25 mouse cellular contexts compared by ENCODE assay signal in genomic region chr14:32865331-32865730, GRCm38 (mm10). TPM values are rescaled to one million over a fixed set of nuclear protein-coding genes. Genes with fewer than 3 reads are reported as not detected.
DNase-seq lines count a peak whose midpoint lies in the region; ATAC-seq and TF ChIP-seq lines count a peak whose summit lies in the region.
"Had no signal": no experiment of that assay in that cellular context is flagged by ENCODE, and none has a peak within 500 bp of the region (broad histone marks: within the 10 kb centered on the region; RNA-seq: fewer than 3 reads in every experiment).

No protein-coding gene starts in this region.

- H3K27ac ChIP-seq in kidney, embryonic 15.5 days: 0 out of 2 replicates have a peak overlapping the region, but pooled peaks have one; percentile 24
- no peak overlapping the region for H3K27ac ChIP-seq in kidney, embryonic 14.5 days (ENCODE audit: low read depth, low read length)
- peak overlapping the region; percentile 51; the same call in 1 of the 2 replicates for H3K27ac ChIP-seq in lung, embryonic 14.5 days (ENCODE audit: low read depth)
- no peak overlapping the region for H3K27ac ChIP-seq in midbrain, embryonic 11.5 days (ENCODE audit: low read depth, low read length)
- H3K27ac ChIP-seq in midbrain, embryonic 13.5 days: no peak overlapping the region
- H3K27ac ChIP-seq: embryonic facial prominence, embryonic 13.5 days; embryonic facial prominence, embryonic 15.5 days; forebrain, embryonic 10.5 days; forebrain, embryonic 12.5 days had no signal

- H3K36me3 ChIP-seq in kidney, embryonic 15.5 days: 0 out of 2 replicates have a peak, but pooled peaks cover 5% of the 10 kb centered on the region
- H3K36me3 ChIP-seq in kidney, embryonic 14.5 days (ENCODE audit: control insufficient read depth, insufficient read depth, low read length): no peaks in the 10 kb centered on the region
- H3K36me3 ChIP-seq in lung, embryonic 14.5 days (ENCODE audit: insufficient read depth): peaks cover 5% of the 10 kb centered on the region; the same call in 1 of the 2 replicates
- H3K36me3 ChIP-seq in midbrain, embryonic 11.5 days (ENCODE audit: control insufficient read depth, insufficient read depth, low read length): no peaks in the 10 kb centered on the region
- no peaks in the 10 kb centered on the region for H3K36me3 ChIP-seq in midbrain, embryonic 13.5 days
- H3K36me3 ChIP-seq: embryonic facial prominence, embryonic 15.5 days; forebrain, embryonic 10.5 days; forebrain, embryonic 12.5 days had no signal

- H3K4me3 ChIP-seq in kidney, embryonic 15.5 days (replicated peaks): no peak overlapping the region
- no peak overlapping the region for H3K4me3 ChIP-seq in kidney, embryonic 14.5 days (ENCODE audit: low read length)
- no peak overlapping the region for H3K4me3 ChIP-seq in lung, embryonic 14.5 days (ENCODE audit: low read depth, low read length)
- no peak overlapping the region for H3K4me3 ChIP-seq in midbrain, embryonic 11.5 days (ENCODE audit: low read depth, low read length)
- no peak overlapping the region for H3K4me3 ChIP-seq in midbrain, embryonic 13.5 days (replicated peaks)
- H3K4me3 ChIP-seq: embryonic facial prominence, embryonic 13.5 days; embryonic facial prominence, embryonic 15.5 days; erythroblast, embryonic 14.5 days; forebrain, embryonic 10.5 days; forebrain, embryonic 12.5 days had no signal

- no peak overlapping the region for H3K4me2 ChIP-seq in kidney, embryonic 15.5 days
- H3K4me2 ChIP-seq in kidney, embryonic 14.5 days (replicated peaks; ENCODE audit: low read depth, low read length): no peak overlapping the region
- no peak overlapping the region for H3K4me2 ChIP-seq in lung, embryonic 14.5 days
- H3K4me2 ChIP-seq in midbrain, embryonic 11.5 days: no peak overlapping the region
- no peak overlapping the region for H3K4me2 ChIP-seq in midbrain, embryonic 13.5 days (replicated peaks)
- H3K4me2 ChIP-seq: embryonic facial prominence, embryonic 13.5 days; embryonic facial prominence, embryonic 15.5 days; forebrain, embryonic 12.5 days had no signal

- peak; percentile 49 for DNase-seq in lung, embryonic 14.5 days
- DNase-seq in lung, postnatal 4 days: no peak
- peak; percentile 70 for DNase-seq in midbrain, embryonic 11.5 days (ENCODE audit: low spot score, missing footprints)
- DNase-seq: adrenal gland, adult 2 months; adrenal gland, postnatal 10 days; adrenal gland, postnatal 25 days; cerebellum, adult 11 months; cerebellum, adult 18-20 months; cerebellum, adult 8-10 months; cerebellum, adult 9-11 months; cerebellum, postnatal 14 days; cerebellum, postnatal 36 days; embryo, embryonic 11 days had no signal

- no peak for TF ChIP-seq CTCF in lung, embryonic 14.5 days (IDR thresholded peaks at IDR 0.05; ENCODE audit: low read depth)

- no peak for ATAC-seq in kidney, embryonic 15.5 days (replicated peaks; ENCODE audit: low FRiP score)
- no peak for ATAC-seq in kidney, embryonic 14.5 days (ENCODE audit: low FRiP score, low TSS enrichment)
- ATAC-seq in lung, embryonic 14.5 days (ENCODE audit: insufficient read depth): no peak
- ATAC-seq in midbrain, embryonic 11.5 days (ENCODE audit: low FRiP score): no peak
- ATAC-seq in midbrain, embryonic 13.5 days: no peak
- ATAC-seq: forebrain, embryonic 14.5 days had no signal

- H3K4me1 ChIP-seq in kidney, embryonic 15.5 days: peaks cover 21% of the 10 kb centered on the region
- H3K4me1 ChIP-seq in kidney, embryonic 14.5 days (ENCODE audit: control insufficient read depth, insufficient read depth, low read length): peaks cover 9% of the 10 kb centered on the region; the same call in 1 of the 2 replicates
- peaks cover 17% of the 10 kb centered on the region for H3K4me1 ChIP-seq in lung, embryonic 14.5 days (ENCODE audit: insufficient read depth)
- H3K4me1 ChIP-seq in midbrain, embryonic 11.5 days (ENCODE audit: control insufficient read depth, insufficient read depth, low read length): no peaks in the 10 kb centered on the region
- 0 out of 2 replicates have a peak, but pooled peaks cover 3% of the 10 kb centered on the region for H3K4me1 ChIP-seq in midbrain, embryonic 13.5 days (replicated peaks)
- H3K4me1 ChIP-seq: forebrain, embryonic 12.5 days had no signal

- no peak overlapping the region for H3K9ac ChIP-seq in kidney, embryonic 15.5 days
- no peak overlapping the region for H3K9ac ChIP-seq in kidney, embryonic 14.5 days (ENCODE audit: low read depth, low read length)
- no peak overlapping the region for H3K9ac ChIP-seq in lung, embryonic 14.5 days
- H3K9ac ChIP-seq in midbrain, embryonic 11.5 days (ENCODE audit: low read length): no peak overlapping the region
- no peak overlapping the region for H3K9ac ChIP-seq in midbrain, embryonic 13.5 days (replicated peaks)
- H3K9ac ChIP-seq: embryonic facial prominence, embryonic 13.5 days; embryonic facial prominence, embryonic 15.5 days; forebrain, embryonic 12.5 days had no signal

- no peaks in the 10 kb centered on the region for H3K9me3 ChIP-seq in kidney, embryonic 15.5 days (replicated peaks)
- no peaks in the 10 kb centered on the region for H3K9me3 ChIP-seq in kidney, embryonic 14.5 days (ENCODE audit: control insufficient read depth, low read length)
- H3K9me3 ChIP-seq in lung, embryonic 14.5 days (ENCODE audit: low read depth, low read length): no peaks in the 10 kb centered on the region
- no peaks in the 10 kb centered on the region for H3K9me3 ChIP-seq in midbrain, embryonic 11.5 days (ENCODE audit: control insufficient read depth, low read length)
- no peaks in the 10 kb centered on the region for H3K9me3 ChIP-seq in midbrain, embryonic 13.5 days
- H3K9me3 ChIP-seq: embryonic facial prominence, embryonic 13.5 days; embryonic facial prominence, embryonic 15.5 days; forebrain, embryonic 10.5 days; forebrain, embryonic 12.5 days had no signal

- H3K27me3 ChIP-seq in kidney, embryonic 15.5 days: no peaks in the 10 kb centered on the region
- H3K27me3 ChIP-seq in kidney, embryonic 14.5 days (ENCODE audit: control insufficient read depth, insufficient read depth, low read length): no peaks in the 10 kb centered on the region
- no peaks in the 10 kb centered on the region for H3K27me3 ChIP-seq in lung, embryonic 14.5 days (ENCODE audit: insufficient read depth, low read length)
- no peaks in the 10 kb centered on the region for H3K27me3 ChIP-seq in midbrain, embryonic 11.5 days (ENCODE audit: control insufficient read depth, insufficient read depth, low read length)
- H3K27me3 ChIP-seq in midbrain, embryonic 13.5 days: no peaks in the 10 kb centered on the region
- H3K27me3 ChIP-seq: embryonic facial prominence, embryonic 13.5 days; embryonic facial prominence, embryonic 15.5 days; forebrain, embryonic 12.5 days had no signal

- 71% methylated on average over 3 of the region's 3 CpGs for WGBS in kidney, embryonic 15.5 days
- WGBS in kidney, embryonic 14.5 days: 65% methylated on average over 3 of the region's 3 CpGs
- 38% methylated on average over 3 of the region's 3 CpGs for WGBS in lung, embryonic 14.5 days
- WGBS in midbrain, embryonic 11.5 days: 80% methylated on average over 3 of the region's 3 CpGs
- WGBS in midbrain, embryonic 13.5 days: 82% methylated on average over 3 of the region's 3 CpGs

RNA-seq across cellular contexts. Expression of gene Vstm4, which starts 8.8 kb away (rescaled TPM):
- 35.8 and 39.7 TPM in 2 replicates for polyA plus RNA-seq in kidney, embryonic 15.5 days (2015; fragmentation: Nextera tagmentation; extraction: Ambion mirVana)
- 21.2 and 35.4 TPM in 2 replicates for polyA plus RNA-seq in kidney, embryonic 14.5 days (2014; fragmentation: Nextera tagmentation; extraction: Ambion mirVana)
- 52.5 and 56.2 TPM in 2 replicates for polyA plus RNA-seq in lung, embryonic 14.5 days (2014; fragmentation: Nextera tagmentation; extraction: Ambion mirVana)
- 4.5 and 4.6 TPM in 2 replicates for polyA plus RNA-seq in midbrain, embryonic 11.5 days (2014; fragmentation: Nextera tagmentation; extraction: Ambion mirVana)
- polyA plus RNA-seq in midbrain, embryonic 13.5 days (2015; fragmentation: Nextera tagmentation; extraction: Ambion mirVana): 5.7 and 7.3 TPM in 2 replicates
- polyA plus RNA-seq: C2C12; erythroblast, embryonic 14.5 days had no signal

RNA-seq across cellular contexts. Expression of gene Fam170b, which starts 31.6 kb away (rescaled TPM):
- polyA plus RNA-seq in kidney, embryonic 15.5 days (2015; fragmentation: Nextera tagmentation; extraction: Ambion mirVana): 0.06 and 0.13 TPM in 2 replicates
- polyA plus RNA-seq in kidney, embryonic 14.5 days (2014; fragmentation: Nextera tagmentation; extraction: Ambion mirVana): 0.14 TPM in 1 of 2 replicates, not detected in the other
- 0.17 TPM in 1 of 2 replicates, not detected in the other for polyA plus RNA-seq in lung, embryonic 14.5 days (2014; fragmentation: Nextera tagmentation; extraction: Ambion mirVana)
- not detected in 2 replicates for polyA plus RNA-seq in midbrain, embryonic 11.5 days (2014; fragmentation: Nextera tagmentation; extraction: Ambion mirVana)
- polyA plus RNA-seq in midbrain, embryonic 13.5 days (2015; fragmentation: Nextera tagmentation; extraction: Ambion mirVana): not detected in 2 replicates
- polyA plus RNA-seq: brain, embryonic 14.5 days; C2C12; embryonic facial prominence, embryonic 11.5 days; embryonic facial prominence, embryonic 13.5 days; erythroblast, embryonic 14.5 days; forebrain, embryonic 10.5 days; forebrain, embryonic 12.5 days; forebrain, embryonic 14.5 days had no signal

Comparison
In these comparisons a context has a peak if more than half of its experiments do, and no peak if none do; other contexts are left out.
1. H3K27ac ChIP-seq: peak in kidney, embryonic 15.5 days (single experiment) and lung, embryonic 14.5 days (single experiment); none in kidney, embryonic 14.5 days (single experiment), midbrain, embryonic 11.5 days (single experiment) and midbrain, embryonic 13.5 days (single experiment).
2. DNase-seq: peak in lung, embryonic 14.5 days (single experiment) and midbrain, embryonic 11.5 days (single experiment); none in lung, postnatal 4 days (0 of 2).